Mouse (Mus musculus): ENCODE results near the gene Suv39h2.

GRCm38 (mm10) chr2:3430956-3431355, 43.9 kb downstream of the Suv39h2 start:
- TF ChIP-seq UBTF (IDR thresholded peaks at IDR 0.05; ENCODE audit: borderline replicate concordance, insufficient read depth, low read depth, low read length) (no peak), CHD2 (IDR thresholded peaks at IDR 0.05; ENCODE audit: low read length) (no peak), TBP (IDR thresholded peaks at IDR 0.05; ENCODE audit: low read depth, low read length) (no peak), ZKSCAN1 (IDR thresholded peaks at IDR 0.05; ENCODE audit: low read depth, low read length) (no peak), KAT2A (conservative IDR thresholded peaks at IDR 0.05; ENCODE audit: low read depth, low read length) (no peak), NRF1 (IDR thresholded peaks at IDR 0.05; ENCODE audit: insufficient read depth, low read depth, low read length, poor library complexity, severe bottlenecking) (no peak), POLR2AphosphoS5 (IDR thresholded peaks at IDR 0.05; ENCODE audit: borderline replicate concordance, low read depth, low read length) (no peak), RAD21 (IDR thresholded peaks at IDR 0.05; ENCODE audit: low read depth, low read length) (no peak), ZC3H11A (IDR thresholded peaks at IDR 0.05; ENCODE audit: low read depth, low read length) (no peak), CTCF (IDR thresholded peaks at IDR 0.05 in 2 of 3, conservative IDR thresholded peaks at IDR 0.05 in 1 of 3; ENCODE audit: control insufficient read depth in 1 of 3, insufficient read depth in 1 of 3, low read depth in 2 of 3, low read length in 3 of 3, poor library complexity in 1 of 3, severe bottlenecking in 1 of 3) (no peak), SMC3 (IDR thresholded peaks at IDR 0.05; ENCODE audit: low read depth, low read length) (no peak), USF1 (IDR thresholded peaks at IDR 0.05; ENCODE audit: low read depth, low read length) (no peak), JUND (IDR thresholded peaks at IDR 0.05; ENCODE audit: low read depth, low read length) (no peak), POLR2AphosphoS2 (IDR thresholded peaks at IDR 0.05; ENCODE audit: low read length) (no peak)
